Mouse (Mus musculus) midbrain, embryonic 11.5 days (tissue): ENCODE data around the gene E130309D02Rik. TPM values are rescaled to one million over a fixed set of nuclear protein-coding genes. Genes with fewer than 3 reads are reported as not detected.

Experiments
- ATAC-seq: fragments of 200-750 bp; cut with Nextera tagmentation; 2 replicates; pipeline ENCODE4 v1.8.0; 2017; ENCODE audit warnings: moderate TSS enrichment, moderate library complexity; ENCODE audit not compliant: low FRiP score
- DNase-seq: peaks from one replicate; pipeline ENCODE4 v3.0.0; 2015; ENCODE audit warnings: low spot score; ENCODE audit errors: missing footprints
- H3K27ac ChIP-seq: fragments of 300-500 bp; sonication (generic); 2 replicates; pipeline ENCODE4 v1.5.1; 2014; ENCODE audit warnings: low read depth, low read length
- H3K27me3 ChIP-seq: fragments of 300-500 bp; sonication (generic); 2 replicates; pipeline ENCODE4 v1.6.1; 2014; ENCODE audit warnings: mild to moderate bottlenecking, low read length, moderate library complexity, mixed read lengths; ENCODE audit not compliant: control insufficient read depth, insufficient read depth
- H3K36me3 ChIP-seq: fragments of 300-500 bp; sonication (generic); 2 replicates; pipeline ENCODE4 v1.6.1; 2014; ENCODE audit warnings: mild to moderate bottlenecking, low read length, moderate library complexity, mixed read lengths; ENCODE audit not compliant: control insufficient read depth, insufficient read depth
- H3K4me1 ChIP-seq: fragments of 300-500 bp; sonication (generic); 2 replicates; pipeline ENCODE4 v1.6.1; 2014; ENCODE audit warnings: low read length; ENCODE audit not compliant: control insufficient read depth, insufficient read depth
- H3K4me2 ChIP-seq: fragments of 300-500 bp; sonication (generic); 2 replicates; pipeline ENCODE4 v1.6.1; 2014; ENCODE audit warnings: mild to moderate bottlenecking, moderate library complexity
- H3K4me3 ChIP-seq: fragments of 300-500 bp; sonication (generic); 2 replicates; pipeline ENCODE4 v1.5.1; 2014; ENCODE audit warnings: low read depth, low read length
- H3K9ac ChIP-seq: fragments of 300-500 bp; sonication (generic); 2 replicates; pipeline ENCODE4 v1.6.1; 2014; ENCODE audit warnings: low read length
- H3K9me3 ChIP-seq: fragments of 300-500 bp; sonication (generic); 2 replicates; pipeline ENCODE4 v1.6.1; 2016; ENCODE audit warnings: low read length; ENCODE audit not compliant: control insufficient read depth
- WGBS: fragments of 180-500 bp; shearing (Covaris S2); extraction: QIAGEN DNeasy Blood & Tissue Kit; methylation state at CpG from one replicate; pipeline ENCODE4 v1.1.7; 2014; 5-methylcytosine and 5-hydroxymethylcytosine counted together
- polyA plus RNA-seq: library from polyadenylated mRNA; unstranded; fragments of >200 nt; fragmentation: Nextera tagmentation; extraction: Ambion mirVana; gene quantifications from 2 replicates; pipeline ENCODE4 v1.2.1, GENCODE M21; 2014

Gene E130309D02Rik
- polyA plus RNA-seq, 1 experiment from 2014 or later, result 46.6 TPM

DNA sequence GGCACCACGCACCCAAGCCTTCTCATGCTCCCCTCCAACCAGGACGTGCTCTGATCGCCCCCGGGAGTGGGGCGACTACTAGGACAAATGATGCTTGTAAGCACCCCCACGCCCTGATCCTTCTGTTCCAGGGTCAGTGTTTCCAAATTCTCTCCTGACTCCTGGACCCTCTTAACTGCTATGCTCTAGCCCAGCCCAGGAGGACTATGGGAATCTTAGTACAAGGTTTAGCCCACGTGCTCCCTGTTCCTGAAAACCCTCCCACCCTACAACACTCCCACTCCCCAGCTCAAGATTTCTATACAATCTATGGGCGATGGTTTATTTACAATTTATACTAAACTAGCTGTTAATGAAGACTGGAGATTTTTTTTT, 341 bp upstream of the E130309D02Rik start:
- 13% methylated on average over 8 of the region's 8 CpGs for WGBS
- Histone ChIP-seq H3K27me3 (no peaks in the 10 kb centered on the region), H3K9ac (no peak overlapping the region; the same call in 1 of the 2 replicates), H3K36me3 (peaks cover 21% of the 10 kb centered on the region), H3K27ac (no peak overlapping the region), H3K4me2 (peak overlapping the region; percentile 89; the same call in 1 of the 2 replicates), H3K4me3 (peak overlapping the region; percentile 89), H3K4me1 (peaks cover 7% of the 10 kb centered on the region), H3K9me3 (no peaks in the 10 kb centered on the region)
- no peak for DNase-seq
- peak; percentile 58 for ATAC-seq

DNA sequence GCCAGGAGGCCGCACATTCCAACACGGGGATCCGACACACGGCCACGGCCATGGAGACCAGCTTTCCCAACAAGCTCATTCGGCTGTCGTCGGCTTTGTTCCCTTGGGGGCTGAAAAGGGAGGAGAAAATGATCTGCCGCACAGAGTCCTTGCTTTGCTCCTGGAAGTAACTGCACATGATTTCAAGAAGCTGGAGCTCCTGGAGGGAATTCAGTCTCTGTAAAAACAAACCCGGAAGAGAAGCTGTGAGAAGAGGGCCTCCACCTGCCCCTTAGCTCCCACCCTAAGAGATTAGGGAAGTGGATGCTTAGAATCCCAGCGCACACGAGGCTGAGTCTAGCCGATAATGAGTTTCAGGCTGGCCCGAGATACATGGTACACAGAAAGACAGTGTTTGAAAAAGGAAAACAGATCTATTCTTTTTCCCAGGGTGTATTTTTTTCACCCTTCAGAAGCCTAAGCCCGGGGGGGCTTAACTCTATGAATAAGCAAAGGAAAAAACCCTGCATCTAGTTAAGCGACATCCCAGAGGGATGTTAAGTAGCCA, 904 bp downstream of the E130309D02Rik start:
- 1% methylated on average over 16 of the region's 16 CpGs for WGBS
- DNase-seq (peak; percentile 91), ATAC-seq (0 out of 2 replicates have a peak, but pooled peaks have one; percentile 17)
- H3K27ac ChIP-seq, result peak overlapping the region; percentile 91
- no peaks in the 10 kb centered on the region for H3K9me3 ChIP-seq
- H3K4me3 ChIP-seq, result peak overlapping the region; percentile 89
- peaks cover 27% of the 10 kb centered on the region for H3K36me3 ChIP-seq
- H3K27me3 ChIP-seq, result no peaks in the 10 kb centered on the region
- H3K4me2 ChIP-seq, result peak overlapping the region; percentile 89
- H3K4me1 ChIP-seq, result peaks cover 7% of the 10 kb centered on the region
- H3K9ac ChIP-seq, result peak overlapping the region; percentile 98

DNA sequence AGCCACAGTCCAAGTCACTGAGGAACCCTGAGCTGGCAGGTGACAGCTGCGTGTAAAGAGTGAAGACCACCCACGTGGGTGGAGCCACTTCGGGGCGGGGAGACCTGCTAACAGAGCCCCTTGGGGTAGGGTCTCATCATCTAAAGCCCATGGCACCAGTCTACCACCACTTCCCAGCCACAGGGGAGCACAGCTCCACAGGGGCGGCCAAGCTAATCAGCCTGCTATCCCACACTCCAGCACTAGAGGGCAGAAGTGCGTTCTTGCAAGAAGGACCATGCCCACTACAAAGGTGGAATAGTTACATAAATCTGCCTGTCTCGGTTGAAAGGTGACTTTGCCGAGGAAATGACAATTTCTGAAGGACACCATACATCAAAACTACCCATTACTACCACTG, 3.3 kb downstream of the E130309D02Rik start:
- Histone ChIP-seq H3K27me3 (no peaks in the 10 kb centered on the region), H3K4me2 (no peak overlapping the region), H3K9ac (no peak overlapping the region), H3K27ac (no peak overlapping the region), H3K4me3 (no peak overlapping the region), H3K9me3 (no peaks in the 10 kb centered on the region), H3K36me3 (peaks cover 39% of the 10 kb centered on the region), H3K4me1 (peaks cover 7% of the 10 kb centered on the region)
- DNase-seq (peak; percentile 97), ATAC-seq (no peak)
- 72% methylated on average over 8 of the region's 8 CpGs for WGBS

DNA sequence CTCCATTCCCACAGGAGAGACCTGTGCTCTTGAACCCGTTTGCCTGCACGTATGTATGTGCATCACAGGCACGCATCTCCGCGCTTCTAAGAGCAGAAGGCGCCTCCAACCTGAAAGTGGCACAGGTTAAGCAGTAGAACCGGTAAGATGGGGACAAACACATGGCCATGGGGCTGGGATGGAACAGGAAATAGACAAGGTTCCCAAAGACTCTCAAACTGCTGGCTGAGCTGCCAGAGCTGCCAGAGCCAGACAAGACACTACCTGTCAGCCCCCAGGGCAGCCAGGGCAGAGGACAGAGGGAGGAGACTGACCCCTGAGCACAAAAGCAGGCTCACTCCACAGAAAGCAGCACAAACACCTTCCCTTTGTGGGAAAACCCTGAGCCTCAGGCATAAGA, 5.2 kb downstream of the E130309D02Rik start:
- WGBS, result 93% methylated on average over 7 of the region's 7 CpGs

DNA sequence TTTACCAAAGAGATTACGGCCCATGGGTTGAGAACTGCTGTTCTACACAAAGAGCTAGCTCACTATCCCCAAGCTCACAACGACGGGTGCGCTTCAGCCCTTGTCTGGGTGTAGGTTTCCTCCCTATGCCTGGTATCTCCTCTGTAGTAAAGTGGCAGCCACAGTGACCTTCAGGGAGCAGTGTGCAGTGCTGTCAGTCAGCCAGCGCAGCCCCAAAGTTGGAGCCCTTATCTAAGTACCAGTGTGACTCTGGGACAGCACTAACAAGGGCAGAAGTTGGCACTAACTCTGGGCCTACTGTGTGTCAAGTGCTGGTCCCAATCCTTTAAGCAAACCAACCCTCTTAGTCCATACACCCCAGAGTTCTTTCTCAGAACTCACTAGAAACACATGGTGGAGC, 6.3 kb downstream of the E130309D02Rik start:
- Histone ChIP-seq H3K9ac (no peak overlapping the region), H3K36me3 (peaks cover 57% of the 10 kb centered on the region), H3K4me1 (peaks cover 7% of the 10 kb centered on the region), H3K27ac (no peak overlapping the region), H3K27me3 (no peaks in the 10 kb centered on the region), H3K9me3 (no peaks in the 10 kb centered on the region), H3K4me3 (no peak overlapping the region), H3K4me2 (no peak overlapping the region)
- 97% methylated on average over 5 of the region's 5 CpGs for WGBS
- ATAC-seq (no peak), DNase-seq (peak; percentile 78)

More for the DNA sequence above, 5.2 kb downstream of the E130309D02Rik start:
- Histone ChIP-seq H3K36me3 (peaks cover 51% of the 10 kb centered on the region), H3K9me3 (no peaks in the 10 kb centered on the region), H3K27me3 (no peaks in the 10 kb centered on the region), H3K27ac (no peak overlapping the region), H3K4me1 (peaks cover 7% of the 10 kb centered on the region), H3K9ac (no peak overlapping the region), H3K4me3 (no peak overlapping the region), H3K4me2 (no peak overlapping the region)
- ATAC-seq (no peak), DNase-seq (no peak)

DNA sequence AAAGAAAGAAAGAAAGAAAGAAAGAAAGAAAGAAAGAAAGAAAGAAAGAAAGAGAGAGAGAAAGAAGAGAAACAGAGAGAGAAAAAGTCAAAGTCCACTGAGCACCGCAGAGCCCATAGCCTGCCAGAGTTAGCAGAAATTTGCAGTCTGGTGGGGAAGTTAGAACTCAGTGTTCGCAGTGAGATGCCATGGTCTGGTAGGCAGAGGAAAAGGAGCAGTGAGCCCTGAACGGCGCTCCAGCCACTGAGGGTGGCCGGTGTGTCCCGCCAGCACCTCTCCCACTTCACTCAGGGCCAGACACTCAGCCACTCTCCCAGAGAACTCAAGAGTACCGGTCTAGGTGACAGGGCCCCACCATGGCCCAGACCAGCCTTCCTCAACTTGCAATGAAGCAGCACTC, 10.9 kb downstream of the E130309D02Rik start:
- no peaks in the 10 kb centered on the region for H3K4me1 ChIP-seq
- H3K4me3 ChIP-seq, result no peak overlapping the region
- DNase-seq, result peak; percentile 35
- peaks cover 63% of the 10 kb centered on the region for H3K36me3 ChIP-seq
- H3K27ac ChIP-seq, result no peak overlapping the region
- H3K9me3 ChIP-seq, result no peaks in the 10 kb centered on the region
- WGBS, result 83% methylated on average over 7 of the region's 7 CpGs
- H3K9ac ChIP-seq, result no peak overlapping the region
- no peaks in the 10 kb centered on the region for H3K27me3 ChIP-seq
- no peak overlapping the region for H3K4me2 ChIP-seq
- no peak for ATAC-seq

DNA sequence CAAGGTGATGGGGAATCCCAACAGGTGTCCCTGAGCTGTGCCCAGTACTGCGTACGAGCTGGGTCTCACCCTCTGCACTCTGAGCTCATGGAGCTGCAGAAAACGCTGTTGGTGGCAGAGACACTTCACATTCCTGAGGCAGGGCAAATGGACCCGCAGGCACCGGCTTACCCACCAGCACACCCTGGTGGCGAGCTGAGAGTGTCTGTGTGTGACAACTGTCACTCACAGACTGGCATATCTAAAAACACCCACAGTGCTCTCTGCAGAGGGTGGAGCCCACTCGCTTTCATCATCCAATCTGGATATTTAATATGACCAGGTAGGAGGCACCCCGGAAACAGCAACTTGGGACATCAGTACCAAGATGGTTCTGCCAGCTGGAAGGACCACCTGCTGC, 13.9 kb downstream of the E130309D02Rik start:
- 87% methylated on average over 8 of the region's 8 CpGs for WGBS
- peak; percentile 19 for DNase-seq

DNA sequence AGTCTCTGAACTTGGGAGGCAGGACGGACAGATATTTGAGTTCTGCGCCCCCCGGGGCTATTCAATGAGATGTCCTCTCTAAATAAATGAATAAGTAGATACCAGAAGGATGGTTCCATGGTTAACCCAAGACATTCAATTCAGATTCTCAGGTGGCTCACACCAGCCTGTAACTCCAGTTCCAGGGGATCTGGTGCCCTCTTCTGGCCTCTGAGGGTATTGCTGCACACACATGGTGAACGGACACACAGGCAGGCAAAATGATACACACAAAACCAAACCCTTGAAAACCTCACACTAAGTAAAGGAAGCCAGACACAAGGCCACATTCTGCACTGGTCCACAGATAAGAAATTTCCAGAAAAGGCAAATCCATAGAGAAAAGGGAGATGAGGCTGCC, 15.5 kb downstream of the E130309D02Rik start:
- no peak for ATAC-seq
- H3K36me3 ChIP-seq, result peaks cover 37% of the 10 kb centered on the region
- H3K4me3 ChIP-seq, result no peak overlapping the region
- no peaks in the 10 kb centered on the region for H3K27me3 ChIP-seq
- H3K4me1 ChIP-seq, result no peaks in the 10 kb centered on the region
- no peak overlapping the region for H3K9ac ChIP-seq
- 89% methylated on average over 4 of the region's 4 CpGs for WGBS
- no peak overlapping the region for H3K27ac ChIP-seq
- H3K4me2 ChIP-seq, result no peak overlapping the region
- H3K9me3 ChIP-seq, result no peaks in the 10 kb centered on the region
- DNase-seq, result no peak

More for the DNA sequence above, 13.9 kb downstream of the E130309D02Rik start:
- Histone ChIP-seq H3K27me3 (no peaks in the 10 kb centered on the region), H3K4me2 (no peak overlapping the region), H3K9ac (no peak overlapping the region), H3K27ac (no peak overlapping the region), H3K4me1 (no peaks in the 10 kb centered on the region), H3K4me3 (no peak overlapping the region), H3K9me3 (no peaks in the 10 kb centered on the region), H3K36me3 (peaks cover 46% of the 10 kb centered on the region)
- no peak for ATAC-seq

DNA sequence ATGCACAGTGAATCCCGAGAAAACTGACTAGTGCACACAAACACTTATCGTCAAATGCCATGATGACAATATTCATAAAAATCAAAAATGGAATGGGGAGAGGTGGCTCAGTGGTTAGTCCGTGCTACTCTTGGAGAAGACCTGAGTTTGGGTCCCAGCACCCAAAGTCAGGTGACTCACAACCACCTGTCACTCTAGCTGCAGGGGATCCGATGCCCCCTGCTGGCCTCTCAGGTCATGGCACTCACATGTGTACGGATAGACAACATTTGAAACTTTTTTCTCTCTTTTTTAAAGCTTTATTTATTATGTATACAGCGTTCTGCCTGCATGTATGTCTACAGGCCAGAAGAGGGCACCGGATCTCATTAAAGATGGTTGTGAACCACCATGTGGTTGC, 16.8 kb downstream of the E130309D02Rik start:
- Histone ChIP-seq H3K36me3 (peaks cover 31% of the 10 kb centered on the region), H3K4me3 (no peak overlapping the region), H3K9me3 (no peaks in the 10 kb centered on the region), H3K27me3 (peaks cover 12% of the 10 kb centered on the region), H3K4me1 (no peaks in the 10 kb centered on the region), H3K4me2 (no peak overlapping the region), H3K9ac (no peak overlapping the region), H3K27ac (no peak overlapping the region)
- no peak for ATAC-seq
- DNase-seq, result peak; percentile 89
- 95% methylated on average over 7 of the region's 7 CpGs for WGBS
